Comparison of ENCODE assay signal across 17 mouse cellular contexts in genomic region chr1:21031650-21032049, GRCm38 (mm10).
"Had no signal": no experiment of that assay in that cellular context is flagged by ENCODE, and none has a peak within 500 bp of the region (broad histone marks: within the 10 kb centered on the region; RNA-seq: fewer than 3 reads in every experiment).

No protein-coding gene starts in this region.

- H3K9me3 ChIP-seq: limb, embryonic 10.5 days; limb, embryonic 13.5 days; liver, embryonic 13.5 days had no signal

- H3K9ac ChIP-seq: limb, embryonic 13.5 days; liver, embryonic 13.5 days; lung, embryonic 14.5 days had no signal

- ATAC-seq: lung, postnatal 0 days had no signal

- H3K4me1 ChIP-seq: liver, embryonic 13.5 days had no signal

- H3K36me3 ChIP-seq: liver, embryonic 13.5 days had no signal

- H3K27me3 ChIP-seq: limb, embryonic 13.5 days; liver, embryonic 13.5 days had no signal

- DNase-seq: kidney, adult 18-20 months; kidney, adult 9 months; kidney, postnatal 14 days; kidney, postnatal 4 days; liver, embryonic 13.5 days; lung, embryonic 14.5 days; midbrain, embryonic 14.5 days; right cerebral cortex, postnatal 14 days; right cerebral cortex, postnatal 4 days; thymus, adult 18-20 months; thymus, postnatal 36 days had no signal

- H3K4me2 ChIP-seq: limb, embryonic 13.5 days; liver, embryonic 13.5 days; lung, embryonic 14.5 days; midbrain, embryonic 11.5 days had no signal

- H3K4me3 ChIP-seq: limb, embryonic 10.5 days; limb, embryonic 13.5 days; liver, embryonic 13.5 days had no signal

- H3K27ac ChIP-seq: limb, embryonic 10.5 days; limb, embryonic 13.5 days; liver, embryonic 13.5 days; macrophage; stomach, postnatal 0 days had no signal
